Mouse (Mus musculus) urinary bladder, postnatal 25 days (tissue): ENCODE data around the gene Sema4g.

Experiments used
- DNase-seq: peaks from one replicate; pipeline ENCODE4 v3.0.0; 2022; ENCODE audit warnings: low spot score

Gene Sema4g

GRCm38 (mm10) chr19:45048644-45049365 is 59.9 kb downstream of the Sema4g start:
- no peak for DNase-seq

GRCm38 (mm10) chr19:45049523-45049922 is 60.6 kb downstream of the Sema4g start:
- no peak for DNase-seq
